Mouse (Mus musculus) testis, postnatal 14 days (tissue): ENCODE results near the gene Herc4.
"Not testable (repeated sequence)": the region's sequence is repeated elsewhere in the genome, so short reads cannot be mapped to it uniquely, and the experiment has no call there.

ENCODE experiments used
- DNase-seq: peaks from one replicate; pipeline ENCODE4 v3.0.0; 2021; ENCODE audit warnings: low spot score

Herc4 gene

DNA sequence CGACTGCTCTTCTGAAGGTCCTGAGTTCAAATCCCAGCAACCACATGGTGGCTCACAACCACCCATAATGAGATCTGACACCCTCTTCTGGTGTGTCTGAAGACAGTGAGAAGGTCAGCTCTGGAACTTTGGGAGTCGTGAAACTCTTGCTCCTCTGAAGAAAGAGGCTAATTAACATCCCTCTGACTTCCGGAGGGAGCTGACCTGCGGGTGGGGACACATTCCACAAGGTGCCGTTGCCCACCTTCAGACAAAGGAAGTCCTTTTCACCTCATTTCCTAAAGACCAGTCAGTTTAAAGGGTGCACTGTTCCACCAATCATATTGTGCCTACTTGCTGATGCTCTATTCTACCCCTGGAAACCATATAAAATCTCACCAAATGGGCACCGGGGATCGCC lies 107.5 kb downstream of the Herc4 start:
- not testable (repeated sequence) for DNase-seq

DNA sequence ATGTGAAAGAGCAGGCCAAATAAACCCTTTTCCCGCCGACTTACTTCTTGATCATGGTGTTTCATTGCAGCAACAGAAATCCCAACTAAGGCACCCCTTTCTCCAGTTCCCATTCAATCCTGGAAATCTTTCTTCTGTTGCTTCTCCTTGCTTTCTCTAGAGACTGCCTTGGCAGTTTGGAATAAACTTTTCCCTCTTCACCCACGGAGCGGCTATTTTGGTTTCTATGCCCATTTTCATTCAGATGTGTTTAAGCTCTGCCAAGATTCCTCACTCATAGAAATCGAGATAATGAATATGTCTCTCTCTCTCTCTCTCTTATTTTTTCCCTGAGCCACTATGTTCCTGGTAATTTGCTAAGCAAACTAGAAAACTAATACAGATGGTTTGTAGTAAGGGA lies 108.5 kb downstream of the Herc4 start:
- DNase-seq: no peak

- DNase-seq: no peak
Observed at GRCm38 (mm10) chr10:63360502-63360901, 116.9 kb downstream of the Herc4 start.

DNA sequence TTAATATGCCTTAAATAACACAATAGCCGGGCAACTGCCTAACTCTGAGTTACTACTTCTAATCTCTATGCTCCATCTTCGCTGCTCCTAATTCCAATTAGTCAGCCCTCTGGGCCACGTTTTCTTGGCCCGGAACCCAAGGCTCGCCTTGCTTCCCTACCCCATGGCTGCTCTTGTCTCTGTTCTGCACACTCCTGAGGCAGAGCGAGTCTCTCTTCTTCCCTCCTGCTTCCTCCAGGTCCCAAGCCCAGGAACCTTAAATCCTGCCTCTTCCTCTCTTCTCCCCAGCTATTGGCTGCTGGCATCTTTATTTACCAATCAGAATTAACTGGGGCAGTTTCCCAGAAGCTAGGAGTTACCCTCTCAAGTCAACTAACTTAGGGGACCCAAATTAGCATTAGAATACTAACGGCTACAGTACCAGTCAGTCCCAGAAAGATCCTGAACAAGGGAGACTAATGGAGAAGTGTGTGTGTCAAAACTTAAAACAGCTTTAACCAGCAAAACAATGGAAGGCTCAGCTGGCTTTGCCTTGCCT lies 122.4 kb downstream of the Herc4 start:
- DNase-seq: no peak

DNA sequence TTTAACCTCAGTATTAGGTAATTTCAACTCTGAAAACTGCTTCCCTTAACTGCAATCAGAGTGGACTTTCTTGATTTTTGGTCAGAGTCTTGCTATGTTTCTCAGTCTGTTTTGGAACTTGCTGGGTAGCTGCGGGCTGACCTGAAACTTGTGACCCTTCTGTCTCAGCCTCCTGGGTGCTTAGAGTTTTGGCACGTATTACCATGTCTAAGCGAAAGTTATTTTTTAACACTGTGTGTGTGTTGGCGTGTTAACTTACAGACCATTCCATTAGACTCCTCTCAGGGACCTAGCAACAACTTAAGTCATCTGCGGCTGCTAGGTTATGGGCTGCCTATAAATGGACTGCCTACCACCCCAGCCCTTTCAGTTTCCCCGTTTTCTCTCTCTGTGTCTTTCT lies 123.8 kb downstream of the Herc4 start:
- no peak for DNase-seq
